Mouse (Mus musculus) liver, embryonic 15.5 days (tissue): ENCODE measurements around the gene Ttll5. TPM values are rescaled to one million over a fixed set of nuclear protein-coding genes. Genes with fewer than 3 reads are reported as not detected.

Experiments used
- ATAC-seq: fragments of 200-750 bp; cut with Nextera tagmentation; 2 replicates; pipeline ENCODE4 v1.8.0; 2017; ENCODE audit warnings: moderate number of reproducible peaks, mild to moderate bottlenecking, moderate library complexity; ENCODE audit not compliant: insufficient read depth
- H3K27ac ChIP-seq: fragments of 300-500 bp; sonication (generic); replicated peaks from 2 replicates; pipeline ENCODE4 v1.5.1; 2015; ENCODE audit warnings: mild to moderate bottlenecking, inconsistent platforms
- H3K27me3 ChIP-seq: fragments of 300-500 bp; sonication (generic); 2 replicates; pipeline ENCODE4 v1.6.1; 2015; ENCODE audit warnings: mild to moderate bottlenecking, inconsistent platforms
- H3K36me3 ChIP-seq: fragments of 300-500 bp; sonication (generic); replicated peaks from 2 replicates; pipeline ENCODE4 v1.6.1; 2015; ENCODE audit warnings: moderate library complexity, mild to moderate bottlenecking, inconsistent platforms
- H3K4me1 ChIP-seq: fragments of 300-500 bp; sonication (generic); replicated peaks from 2 replicates; pipeline ENCODE4 v1.6.1; 2015; ENCODE audit warnings: inconsistent platforms
- H3K4me2 ChIP-seq: fragments of 300-500 bp; sonication (generic); 2 replicates; pipeline ENCODE4 v1.6.1; 2015; ENCODE audit warnings: moderate library complexity, mild to moderate bottlenecking, inconsistent platforms
- H3K4me3 ChIP-seq: fragments of 300-500 bp; sonication (generic); replicated peaks from 2 replicates; pipeline ENCODE4 v1.5.1; 2015; ENCODE audit warnings: mild to moderate bottlenecking, inconsistent platforms
- H3K9ac ChIP-seq: fragments of 300-500 bp; sonication (generic); 2 replicates; pipeline ENCODE4 v1.6.1; 2015; ENCODE audit warnings: moderate library complexity, mild to moderate bottlenecking, inconsistent platforms
- H3K9me3 ChIP-seq: fragments of 300-500 bp; sonication (generic); replicated peaks from 2 replicates; pipeline ENCODE4 v1.6.1; 2016; ENCODE audit warnings: inconsistent platforms
- WGBS: fragments of 180-500 bp; shearing (Covaris S2); methylation state at CpG from one replicate; pipeline ENCODE4 v1.1.7; 2015; ENCODE audit warnings: mixed read lengths; ENCODE audit not compliant: insufficient replicate concordance; 5-methylcytosine and 5-hydroxymethylcytosine counted together
- polyA plus RNA-seq: library from polyadenylated mRNA; unstranded; fragments of >200 nt; fragmentation: Nextera tagmentation; extraction: Ambion mirVana; gene quantifications from 2 replicates; pipeline ENCODE4 v1.2.1, GENCODE M21; 2015

The Ttll5 gene
- polyA plus RNA-seq, 1 experiment from 2014 or later = 5.5 TPM

DNA sequence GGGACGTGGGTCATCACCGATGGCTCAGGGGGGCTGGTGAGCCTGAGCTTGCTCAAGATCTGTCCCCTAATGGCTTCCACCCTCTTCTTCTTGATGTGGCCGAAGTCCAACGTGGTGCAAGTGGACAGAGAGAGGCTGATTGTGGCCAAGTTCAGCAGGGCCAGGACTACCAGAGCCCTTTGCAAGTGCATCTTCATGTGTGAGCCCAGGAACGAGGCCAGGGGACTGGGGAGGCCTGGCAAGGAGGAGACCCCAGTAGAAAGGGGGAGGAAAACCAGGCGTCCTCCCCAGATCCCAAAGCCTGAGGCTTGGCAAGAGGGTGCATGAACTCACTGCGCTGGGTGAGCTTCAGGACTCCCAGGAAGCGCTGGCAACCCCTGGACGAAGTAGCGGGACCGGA, 253.3 kb downstream of the Ttll5 start:
- no peak overlapping the region for H3K9ac ChIP-seq
- no peaks in the 10 kb centered on the region for H3K9me3 ChIP-seq
- H3K4me1 ChIP-seq = peaks cover 12% of the 10 kb centered on the region; the same call in 1 of the 2 replicates
- peak overlapping the region; percentile 76 for H3K4me2 ChIP-seq
- H3K36me3 ChIP-seq = no peaks in the 10 kb centered on the region
- 34% methylated on average over 11 of the region's 11 CpGs for WGBS
- H3K27ac ChIP-seq = no peak overlapping the region
- peak overlapping the region; percentile 55; the same call in 1 of the 2 replicates for H3K4me3 ChIP-seq
- no peak for ATAC-seq
- H3K27me3 ChIP-seq = peaks cover 76% of the 10 kb centered on the region

DNA sequence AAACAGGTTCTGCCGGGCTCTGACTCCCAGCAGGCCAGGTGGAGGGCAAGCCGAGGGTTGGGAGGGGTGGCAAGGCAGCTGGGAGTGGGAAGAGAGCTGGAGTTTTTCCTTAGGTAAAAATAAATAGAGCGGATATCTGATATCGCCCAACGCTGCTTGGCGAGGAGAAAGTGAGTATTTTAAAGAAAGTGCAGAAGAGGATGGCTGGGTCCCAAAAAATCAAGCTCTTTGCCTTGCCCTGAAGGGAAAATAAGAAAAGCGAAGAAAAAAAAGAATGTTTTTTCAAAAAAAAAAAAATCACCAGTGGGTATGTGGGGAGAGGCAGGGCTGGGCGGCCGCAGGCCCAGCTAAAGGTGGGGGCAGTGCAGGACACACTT, 253.7 kb downstream of the Ttll5 start:
- H3K4me3 ChIP-seq = peak overlapping the region; percentile 55
- peaks cover 13% of the 10 kb centered on the region; the same call in 1 of the 2 replicates for H3K4me1 ChIP-seq
- H3K9me3 ChIP-seq = no peaks in the 10 kb centered on the region
- no peak overlapping the region for H3K27ac ChIP-seq
- WGBS = 42% methylated on average over 9 of the region's 9 CpGs
- peak overlapping the region; percentile 76 for H3K4me2 ChIP-seq
- no peak for ATAC-seq
- peaks cover 80% of the 10 kb centered on the region for H3K27me3 ChIP-seq
- no peak overlapping the region for H3K9ac ChIP-seq
- H3K36me3 ChIP-seq = no peaks in the 10 kb centered on the region

GRCm38 (mm10) chr12:86078553-86079201, 254.2 kb downstream of the Ttll5 start, which contains the start of gene Tgfb3:
Gene Tgfb3, minus strand, starts transcription at chr12:86079041.
- 0 out of 2 replicates have a peak, but pooled peaks have one; percentile 29 for ATAC-seq
- peak within 1 kb of the TSS; percentile 76 for H3K4me2 ChIP-seq
- peak within 1 kb of the TSS; percentile 9; the same call in 1 of the 2 replicates for H3K27ac ChIP-seq
- peaks cover 13% of the 10 kb centered on the region; the same call in 1 of the 2 replicates for H3K4me1 ChIP-seq
- peak within 1 kb of the TSS; percentile 55 for H3K4me3 ChIP-seq
- peak within 1 kb of the TSS; percentile 32; the same call in 1 of the 2 replicates for H3K9ac ChIP-seq
- H3K9me3 ChIP-seq = no peaks in the 10 kb centered on the region
- WGBS = 2% methylated on average over 25 of the region's 25 CpGs
- H3K27me3 ChIP-seq = peaks cover 82% of the 10 kb centered on the region
- no peaks in the 10 kb centered on the region for H3K36me3 ChIP-seq

GRCm38 (mm10) chr12:86079202-86079667, 254.8 kb downstream of the Ttll5 start:
- Histone ChIP-seq H3K4me1 (peaks cover 13% of the 10 kb centered on the region; the same call in 1 of the 2 replicates), H3K36me3 (no peaks in the 10 kb centered on the region), H3K27ac (peak overlapping the region; percentile 9; the same call in 1 of the 2 replicates), H3K27me3 (peaks cover 83% of the 10 kb centered on the region), H3K4me3 (peak overlapping the region; percentile 55), H3K9ac (peak overlapping the region; percentile 32; the same call in 1 of the 2 replicates), H3K4me2 (peak overlapping the region; percentile 76), H3K9me3 (no peaks in the 10 kb centered on the region)
- peak; percentile 66 for ATAC-seq
- WGBS = under 1% methylated on average over 31 of the region's 31 CpGs

- WGBS = 1% methylated on average over 35 of the region's 35 CpGs
- H3K4me1 ChIP-seq = peaks cover 13% of the 10 kb centered on the region; the same call in 1 of the 2 replicates
- ATAC-seq = no peak
- no peaks in the 10 kb centered on the region for H3K36me3 ChIP-seq
- H3K27me3 ChIP-seq = peaks cover 63% of the 10 kb centered on the region
- H3K27ac ChIP-seq = no peak within 1 kb of the TSS
- no peaks in the 10 kb centered on the region for H3K9me3 ChIP-seq
- peak within 1 kb of the TSS; percentile 61 for H3K4me2 ChIP-seq
- peak within 1 kb of the TSS; percentile 59 for H3K4me3 ChIP-seq
- no peak within 1 kb of the TSS; the same call in 1 of the 2 replicates for H3K9ac ChIP-seq
Observed at GRCm38 (mm10) chr12:86082481-86083012, 258.1 kb downstream of the Ttll5 start, which contains the start of gene Ift43. Gene Ift43, plus strand, starts transcription at chr12:86082541.

DNA sequence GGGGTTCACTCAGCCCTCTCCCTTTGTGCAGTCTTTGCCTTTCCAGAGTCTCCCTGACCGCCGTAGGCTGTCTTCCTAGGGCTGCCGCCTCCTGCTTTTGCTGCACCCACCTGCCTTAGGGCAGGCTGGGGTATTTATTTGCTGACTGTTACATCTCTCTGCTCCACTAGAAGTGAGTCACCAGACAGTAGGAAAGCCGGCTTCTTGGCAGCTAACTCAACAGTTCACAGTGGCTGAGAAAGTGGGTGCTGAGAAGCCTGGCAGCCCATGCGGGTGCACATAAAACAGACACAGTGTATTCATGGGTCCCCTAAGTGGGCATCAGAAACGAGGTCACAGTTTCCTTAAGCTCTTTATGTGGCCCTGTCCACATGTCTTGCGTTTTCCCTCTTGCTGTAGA, 261.4 kb downstream of the Ttll5 start:
- no peaks in the 10 kb centered on the region for H3K9me3 ChIP-seq
- H3K36me3 ChIP-seq = no peaks in the 10 kb centered on the region
- WGBS = 72% methylated on average over 7 of the region's 7 CpGs
- H3K4me3 ChIP-seq = no peak overlapping the region
- no peak overlapping the region for H3K9ac ChIP-seq
- peaks cover 29% of the 10 kb centered on the region for H3K27me3 ChIP-seq
- H3K4me2 ChIP-seq = no peak overlapping the region
- H3K4me1 ChIP-seq = peaks cover 5% of the 10 kb centered on the region; the same call in 1 of the 2 replicates
- no peak overlapping the region for H3K27ac ChIP-seq
- no peak for ATAC-seq

GRCm38 (mm10) chr12:86086550-86086949, 262.1 kb downstream of the Ttll5 start:
- WGBS = 48% methylated on average over 8 of the region's 8 CpGs
- Histone ChIP-seq H3K9me3 (no peaks in the 10 kb centered on the region), H3K4me1 (peaks cover 5% of the 10 kb centered on the region; the same call in 1 of the 2 replicates), H3K4me3 (no peak overlapping the region), H3K36me3 (no peaks in the 10 kb centered on the region), H3K27me3 (peaks cover 23% of the 10 kb centered on the region), H3K9ac (no peak overlapping the region), H3K4me2 (no peak overlapping the region), H3K27ac (no peak overlapping the region)
- no peak for ATAC-seq

GRCm38 (mm10) chr12:86088042-86088441, 263.6 kb downstream of the Ttll5 start:
- ATAC-seq = no peak
- WGBS = 45% methylated on average over 7 of the region's 7 CpGs

GRCm38 (mm10) chr12:86090764-86091163, 266.3 kb downstream of the Ttll5 start:
- H3K27ac ChIP-seq = no peak overlapping the region
- H3K4me1 ChIP-seq = no peaks in the 10 kb centered on the region
- 58% methylated on average over 4 of the region's 4 CpGs for WGBS
- H3K27me3 ChIP-seq = no peaks in the 10 kb centered on the region; the same call in 1 of the 2 replicates
- no peaks in the 10 kb centered on the region for H3K9me3 ChIP-seq
- no peak overlapping the region for H3K9ac ChIP-seq
- no peak for ATAC-seq
- H3K4me2 ChIP-seq = no peak overlapping the region
- no peaks in the 10 kb centered on the region for H3K36me3 ChIP-seq
- no peak overlapping the region for H3K4me3 ChIP-seq

More at GRCm38 (mm10) chr12:86088042-86088441, 263.6 kb downstream of the Ttll5 start:
- Histone ChIP-seq H3K4me2 (no peak overlapping the region), H3K4me3 (no peak overlapping the region), H3K27me3 (peaks cover 8% of the 10 kb centered on the region), H3K27ac (no peak overlapping the region), H3K4me1 (no peaks in the 10 kb centered on the region), H3K9ac (no peak overlapping the region), H3K36me3 (no peaks in the 10 kb centered on the region), H3K9me3 (no peaks in the 10 kb centered on the region)

DNA sequence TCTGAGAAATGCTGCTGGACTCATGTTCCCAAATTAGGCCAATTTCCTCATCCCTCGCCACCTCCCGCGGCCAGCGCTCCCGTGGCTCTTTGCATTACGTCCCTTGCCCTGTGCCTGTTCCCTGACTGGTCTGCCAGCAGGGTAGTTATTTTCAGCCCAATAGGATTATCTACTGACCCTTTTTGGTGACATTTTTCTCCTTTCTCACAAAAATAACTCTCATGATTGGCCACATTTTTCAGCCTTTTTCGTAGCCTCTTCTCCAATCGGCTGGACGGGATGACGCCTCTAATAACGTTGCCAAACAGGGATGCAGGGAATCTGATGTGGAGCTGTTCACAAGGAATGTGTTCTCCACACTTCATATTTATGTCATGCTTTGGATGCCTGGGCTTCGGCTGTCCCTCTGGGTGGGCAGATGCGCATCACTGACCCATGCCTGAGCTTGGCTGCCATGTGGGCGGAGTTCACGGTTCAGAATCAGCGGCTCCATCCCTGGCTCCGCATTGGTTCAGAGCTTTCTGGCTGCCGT, 267.2 kb downstream of the Ttll5 start:
- H3K9ac ChIP-seq = no peak overlapping the region
- H3K27ac ChIP-seq = no peak overlapping the region
- WGBS = 65% methylated on average over 18 of the region's 18 CpGs
- ATAC-seq = no peak
- no peak overlapping the region for H3K4me3 ChIP-seq
- no peaks in the 10 kb centered on the region for H3K4me1 ChIP-seq
- H3K27me3 ChIP-seq = no peaks in the 10 kb centered on the region; the same call in 1 of the 2 replicates
- H3K9me3 ChIP-seq = no peaks in the 10 kb centered on the region
- H3K36me3 ChIP-seq = no peaks in the 10 kb centered on the region
- H3K4me2 ChIP-seq = no peak overlapping the region

DNA sequence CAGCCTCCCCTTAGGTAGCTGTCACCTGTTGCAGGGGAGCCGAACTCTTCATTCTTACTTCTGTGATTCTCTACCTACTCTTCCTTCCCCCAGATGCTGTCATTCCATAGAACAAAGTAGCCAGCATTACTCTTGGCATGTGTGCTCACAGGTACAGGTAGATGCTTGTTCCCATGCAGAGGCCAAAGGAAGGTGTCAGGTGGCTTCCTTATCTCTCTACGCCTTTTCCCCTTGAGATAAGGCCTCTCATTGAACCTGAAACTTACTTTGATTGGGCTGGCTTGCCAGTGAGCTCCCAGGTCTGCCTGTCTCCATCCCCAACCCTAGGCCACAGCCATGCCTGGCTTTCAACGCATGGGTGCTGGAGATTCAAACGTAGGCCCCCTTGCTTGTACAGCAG, 269.6 kb downstream of the Ttll5 start:
- WGBS = 60% methylated on average over 4 of the region's 4 CpGs
- no peak overlapping the region for H3K4me3 ChIP-seq
- no peaks in the 10 kb centered on the region for H3K4me1 ChIP-seq
- no peak for ATAC-seq
- H3K9ac ChIP-seq = no peak overlapping the region
- H3K9me3 ChIP-seq = no peaks in the 10 kb centered on the region
- H3K36me3 ChIP-seq = no peaks in the 10 kb centered on the region
- no peak overlapping the region for H3K27ac ChIP-seq
- H3K27me3 ChIP-seq = no peaks in the 10 kb centered on the region
- no peak overlapping the region for H3K4me2 ChIP-seq
